9 mouse cellular contexts compared by ENCODE assay signal in genomic region chr3:98025521-98025920, GRCm38 (mm10). TPM values are rescaled to one million over a fixed set of nuclear protein-coding genes. Genes with fewer than 3 reads are reported as not detected.
DNase-seq lines count a peak whose midpoint lies in the region; ATAC-seq and TF ChIP-seq lines count a peak whose summit lies in the region.
"Had no signal": no experiment of that assay in that cellular context is flagged by ENCODE, and none has a peak within 500 bp of the region (broad histone marks: within the 10 kb centered on the region; RNA-seq: fewer than 3 reads in every experiment).

No protein-coding gene starts in this region.

- H3K27me3 ChIP-seq in embryonic facial prominence, embryonic 12.5 days: no peaks in the 10 kb centered on the region
- 0 out of 2 replicates have a peak, but pooled peaks cover 4% of the 10 kb centered on the region for H3K27me3 ChIP-seq in hindbrain, embryonic 13.5 days
- no peaks in the 10 kb centered on the region for H3K27me3 ChIP-seq in megakaryocyte, embryonic 14.5 days (replicated peaks)

- peaks cover 51% of the 10 kb centered on the region for H3K4me1 ChIP-seq in embryonic facial prominence, embryonic 12.5 days
- peaks cover 46% of the 10 kb centered on the region for H3K4me1 ChIP-seq in hindbrain, embryonic 13.5 days (replicated peaks)
- peaks cover 68% of the 10 kb centered on the region for H3K4me1 ChIP-seq in megakaryocyte, embryonic 14.5 days

- WGBS in embryonic facial prominence, embryonic 12.5 days: 31% methylated on average over 14 of the region's 14 CpGs
- WGBS in hindbrain, embryonic 13.5 days: 32% methylated on average over 14 of the region's 14 CpGs

- no peaks in the 10 kb centered on the region for H3K9me3 ChIP-seq in embryonic facial prominence, embryonic 12.5 days
- H3K9me3 ChIP-seq in hindbrain, embryonic 13.5 days: no peaks in the 10 kb centered on the region
- H3K9me3 ChIP-seq in megakaryocyte, embryonic 14.5 days: no peaks in the 10 kb centered on the region

- no peak for DNase-seq in layer of hippocampus, adult 2 months (ENCODE audit: low spot score in 2 of 2)
- DNase-seq in layer of hippocampus, adult 9-11 months: no peak
- DNase-seq in gastrocnemius, postnatal 10 days: no peak
- no peak for DNase-seq in right cerebral cortex, postnatal 10 days (ENCODE audit: low spot score in 2 of 2)
- DNase-seq in cerebellum, adult 9-10 months: no peak

- H3K27ac ChIP-seq in layer of hippocampus, adult 2 months: peak overlapping the region; percentile 79
- H3K27ac ChIP-seq in embryonic facial prominence, embryonic 12.5 days: peak overlapping the region; percentile 72; the same call in 1 of the 2 replicates
- peak overlapping the region; percentile 75 for H3K27ac ChIP-seq in hindbrain, embryonic 13.5 days

- TF ChIP-seq CTCF in layer of hippocampus, adult 2 months (conservative IDR thresholded peaks at IDR 0.05): no peak

- no peak for ATAC-seq in embryonic facial prominence, embryonic 12.5 days (ENCODE audit: insufficient number of reproducible peaks, insufficient read depth, low FRiP score, low TSS enrichment)
- peak; percentile 21; the same call in 1 of the 2 replicates for ATAC-seq in hindbrain, embryonic 13.5 days (ENCODE audit: low FRiP score)

- H3K9ac ChIP-seq in embryonic facial prominence, embryonic 12.5 days: no peak overlapping the region
- no peak overlapping the region for H3K9ac ChIP-seq in hindbrain, embryonic 13.5 days

- no peaks in the 10 kb centered on the region for H3K36me3 ChIP-seq in embryonic facial prominence, embryonic 12.5 days
- H3K36me3 ChIP-seq in hindbrain, embryonic 13.5 days: no peaks in the 10 kb centered on the region
- H3K36me3 ChIP-seq in megakaryocyte, embryonic 14.5 days (replicated peaks; ENCODE audit: low read length): peaks cover 8% of the 10 kb centered on the region
- H3K36me3 ChIP-seq: G1E had no signal

- H3K4me2 ChIP-seq in embryonic facial prominence, embryonic 12.5 days (replicated peaks): no peak overlapping the region
- 0 out of 2 replicates have a peak overlapping the region, but pooled peaks have one; percentile 4 for H3K4me2 ChIP-seq in hindbrain, embryonic 13.5 days

- H3K4me3 ChIP-seq in layer of hippocampus, adult 2 months: no peak overlapping the region
- H3K4me3 ChIP-seq in embryonic facial prominence, embryonic 12.5 days: no peak overlapping the region
- no peak overlapping the region for H3K4me3 ChIP-seq in hindbrain, embryonic 13.5 days
- peak overlapping the region; percentile 74 for H3K4me3 ChIP-seq in megakaryocyte, embryonic 14.5 days (replicated peaks)

RNA-seq across cellular contexts. Expression of gene Notch2, which starts 12.2 kb away (rescaled TPM):
- total RNA-seq in layer of hippocampus, adult 2 months (2021): 10 to 100 TPM; 22.2 to 25.5 TPM
- polyA plus RNA-seq in embryonic facial prominence, embryonic 12.5 days (2016; fragmentation: Nextera tagmentation; extraction: Ambion mirVana): 38.8 and 42.1 TPM in 2 replicates
- 11.1 and 12.0 TPM in 2 replicates for polyA plus RNA-seq in hindbrain, embryonic 13.5 days (2015; fragmentation: Nextera tagmentation; extraction: Ambion mirVana)
- polyA plus RNA-seq in megakaryocyte, embryonic 14.5 days (2012; ENCODE audit: insufficient read depth, low replicate concordance): 0.45 and 1.9 TPM in 2 replicates
- total RNA-seq in gastrocnemius, postnatal 10 days (2021): 10 to 100 TPM; 32.0 to 42.1 TPM
- polyA plus RNA-seq: G1E had no signal
